Mouse (Mus musculus) kidney, embryonic 14.5 days (tissue): ENCODE data around the gene Tnfsf13. TPM values are rescaled to one million over a fixed set of nuclear protein-coding genes. Genes with fewer than 3 reads are reported as not detected.
A peak's percentile ranks its signal among the peaks of the same experiment; 100 is the strongest.

Experiments
- ATAC-seq: fragments of 200-750 bp; cut with Nextera tagmentation; 2 replicates; pipeline ENCODE4 v1.8.0; 2017; ENCODE audit warnings: moderate number of reproducible peaks, mild to moderate bottlenecking, moderate TSS enrichment, moderate library complexity; ENCODE audit not compliant: low FRiP score, low TSS enrichment
- H3K27ac ChIP-seq: fragments of 300-500 bp; sonication (generic); 2 replicates; pipeline ENCODE4 v1.5.1; 2014; ENCODE audit warnings: low read depth, mild to moderate bottlenecking, low read length, moderate library complexity, mixed read lengths
- H3K27me3 ChIP-seq: fragments of 300-500 bp; sonication (generic); 2 replicates; pipeline ENCODE4 v1.6.1; 2014; ENCODE audit warnings: mild to moderate bottlenecking, low read length; ENCODE audit not compliant: control insufficient read depth, insufficient read depth
- H3K36me3 ChIP-seq: fragments of 300-500 bp; sonication (generic); 2 replicates; pipeline ENCODE4 v1.6.1; 2014; ENCODE audit warnings: low read length, mixed read lengths; ENCODE audit not compliant: control insufficient read depth, insufficient read depth
- H3K4me1 ChIP-seq: fragments of 300-500 bp; sonication (generic); 2 replicates; pipeline ENCODE4 v1.6.1; 2014; ENCODE audit warnings: low read length, mixed read lengths; ENCODE audit not compliant: control insufficient read depth, insufficient read depth
- H3K4me2 ChIP-seq: fragments of 300-500 bp; sonication (generic); replicated peaks from 2 replicates; pipeline ENCODE4 v1.6.1; 2014; ENCODE audit warnings: low read depth, mild to moderate bottlenecking, low read length
- H3K4me3 ChIP-seq: fragments of 300-500 bp; sonication (generic); 2 replicates; pipeline ENCODE4 v1.5.1; 2014; ENCODE audit warnings: mild to moderate bottlenecking, low read length
- H3K9ac ChIP-seq: fragments of 300-500 bp; sonication (generic); 2 replicates; pipeline ENCODE4 v1.6.1; 2014; ENCODE audit warnings: low read depth, mild to moderate bottlenecking, low read length, moderate library complexity
- H3K9me3 ChIP-seq: fragments of 300-500 bp; sonication (generic); 2 replicates; pipeline ENCODE4 v1.6.1; 2016; ENCODE audit warnings: low read length; ENCODE audit not compliant: control insufficient read depth
- WGBS: fragments of 180-500 bp; shearing (Covaris S2); extraction: QIAGEN DNeasy Blood & Tissue Kit; methylation state at CpG from one replicate; pipeline ENCODE4 v1.1.7; 2014; 5-methylcytosine and 5-hydroxymethylcytosine counted together
- polyA plus RNA-seq: library from polyadenylated mRNA; unstranded; fragments of >200 nt; fragmentation: Nextera tagmentation; extraction: Ambion mirVana; gene quantifications from 2 replicates; pipeline ENCODE4 v1.2.1, GENCODE M21; 2014

The Tnfsf13 gene
- polyA plus RNA-seq, 1 experiment from 2014 or later = 0.34 TPM

DNA sequence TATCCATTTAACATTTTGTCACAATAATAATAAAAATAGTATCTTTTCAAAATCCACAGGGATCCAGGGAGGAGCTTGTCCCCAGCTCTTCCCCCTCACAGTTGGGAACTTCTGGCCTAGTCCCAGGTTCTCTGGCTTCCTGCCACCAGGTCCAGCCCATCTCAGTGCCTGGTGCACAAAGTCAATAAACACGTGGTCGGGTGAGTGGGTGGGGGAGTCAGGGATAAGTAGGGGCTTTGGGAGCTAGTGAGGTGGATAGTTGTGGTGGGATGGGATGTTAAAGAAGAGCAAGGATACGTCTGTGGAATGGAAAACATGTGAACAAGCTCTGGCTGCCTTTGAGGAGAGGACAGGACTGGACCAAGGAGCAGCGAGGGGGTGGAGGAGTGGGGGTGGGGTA, 793 bp upstream of the Tnfsf13 start:
- 17% methylated on average over 4 of the region's 4 CpGs for whole genome bisulfite sequencing
- no peak overlapping the region for H3K4me3 ChIP-seq
- no peaks in the 10 kb centered on the region for H3K27me3 ChIP-seq
- peaks cover 23% of the 10 kb centered on the region; the same call in 1 of the 2 replicates for H3K4me1 ChIP-seq
- no peak overlapping the region for H3K4me2 ChIP-seq
- no peak overlapping the region for H3K9ac ChIP-seq
- 0 out of 2 replicates have a peak overlapping the region, but pooled peaks have one; percentile 19 for H3K27ac ChIP-seq
- ATAC-seq = no peak
- no peaks in the 10 kb centered on the region for H3K36me3 ChIP-seq
- H3K9me3 ChIP-seq = no peaks in the 10 kb centered on the region

DNA sequence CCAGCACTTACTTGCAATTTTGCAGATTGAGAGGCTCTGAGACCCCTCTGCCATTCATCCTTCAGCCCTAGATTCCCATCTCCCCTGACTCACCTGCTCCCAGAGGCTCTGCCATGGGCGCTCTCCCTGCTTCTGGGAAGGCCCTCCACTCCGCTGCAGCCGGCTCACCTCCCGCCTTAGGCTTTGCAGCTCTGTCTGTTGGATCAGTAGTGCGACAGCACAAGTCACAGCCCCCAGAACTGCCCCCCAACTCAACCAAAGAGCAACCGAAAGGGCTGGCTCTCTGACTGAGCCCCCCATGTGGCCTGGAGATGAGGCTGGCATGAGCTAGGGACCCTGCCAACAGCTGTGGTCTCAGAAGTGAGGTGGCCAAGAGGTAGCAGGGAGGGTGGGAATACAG, 648 bp downstream of the Tnfsf13 start:
- Histone ChIP-seq H3K9me3 (no peaks in the 10 kb centered on the region), H3K4me3 (no peak overlapping the region), H3K27me3 (no peaks in the 10 kb centered on the region), H3K4me2 (no peak overlapping the region), H3K9ac (no peak overlapping the region), H3K4me1 (peaks cover 28% of the 10 kb centered on the region; the same call in 1 of the 2 replicates), H3K36me3 (peaks cover 5% of the 10 kb centered on the region; the same call in 1 of the 2 replicates), H3K27ac (no peak overlapping the region)
- no peak for ATAC-seq
- 86% methylated on average over 6 of the region's 6 CpGs for WGBS

DNA sequence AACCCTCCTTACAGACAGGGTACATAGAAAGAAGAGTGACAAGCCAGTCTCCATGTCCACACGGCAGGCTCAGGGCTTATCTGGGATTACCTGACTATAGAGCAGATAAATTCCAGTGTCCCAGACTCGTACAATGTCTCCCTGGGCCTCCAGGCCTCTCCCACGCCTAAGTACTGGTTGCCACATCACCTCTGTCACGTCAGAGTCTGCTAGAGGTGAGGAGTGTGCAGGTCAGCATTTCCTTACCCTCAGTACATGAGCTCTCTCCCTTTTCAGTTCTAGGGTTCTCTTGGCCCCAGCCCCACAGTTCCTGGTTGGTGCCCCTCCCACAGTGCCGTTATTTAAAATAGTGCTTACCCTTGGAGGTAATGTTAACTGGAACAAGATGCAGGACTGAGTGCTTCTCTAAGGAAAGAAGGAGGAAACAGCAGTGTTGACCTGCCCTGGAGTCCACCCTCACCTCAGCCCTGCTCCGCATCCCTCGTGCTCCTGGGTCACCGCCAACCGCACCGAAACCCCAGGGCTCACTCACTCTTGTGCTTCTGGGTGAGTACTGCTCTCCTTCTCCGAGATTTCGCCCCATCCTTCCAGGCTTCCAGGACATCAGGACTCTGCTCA, 1.3 kb downstream of the Tnfsf13 start:
- Histone ChIP-seq H3K4me3 (no peak overlapping the region), H3K4me2 (no peak overlapping the region), H3K27ac (no peak overlapping the region), H3K9me3 (no peaks in the 10 kb centered on the region), H3K36me3 (peaks cover 12% of the 10 kb centered on the region; the same call in 1 of the 2 replicates), H3K4me1 (peaks cover 29% of the 10 kb centered on the region; the same call in 1 of the 2 replicates), H3K9ac (no peak overlapping the region), H3K27me3 (no peaks in the 10 kb centered on the region)
- WGBS = 83% methylated on average over 12 of the region's 12 CpGs
- no peak for ATAC-seq

DNA sequence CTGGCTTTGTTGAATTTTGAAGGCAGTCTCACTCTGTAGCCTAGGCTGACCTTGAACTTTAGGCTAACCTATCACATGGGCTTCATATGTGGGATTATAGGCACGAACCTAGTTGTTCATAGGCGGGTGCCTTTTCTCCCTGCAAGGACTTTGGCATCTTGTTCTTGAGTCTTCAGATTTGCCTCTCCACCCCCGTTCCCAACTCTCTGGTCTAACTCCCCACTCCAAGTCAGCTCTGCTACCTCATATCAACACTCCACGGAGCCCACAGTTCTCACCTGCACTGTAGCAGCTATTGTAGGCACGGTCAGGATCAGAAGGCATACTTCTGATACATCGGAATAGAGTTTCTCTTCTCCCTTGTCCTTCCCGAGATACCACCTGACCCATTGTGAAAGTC, 2.0 kb downstream of the Tnfsf13 start:
- 82% methylated on average over 7 of the region's 7 CpGs for WGBS
- H3K36me3 ChIP-seq = peaks cover 17% of the 10 kb centered on the region; the same call in 1 of the 2 replicates
- H3K4me1 ChIP-seq = peaks cover 29% of the 10 kb centered on the region; the same call in 1 of the 2 replicates
- no peaks in the 10 kb centered on the region for H3K27me3 ChIP-seq
- no peak for ATAC-seq
- H3K4me3 ChIP-seq = no peak overlapping the region
- H3K9me3 ChIP-seq = no peaks in the 10 kb centered on the region
- H3K27ac ChIP-seq = peak overlapping the region; percentile 17; the same call in 1 of the 2 replicates
- H3K9ac ChIP-seq = peak overlapping the region; percentile 40; the same call in 1 of the 2 replicates
- no peak overlapping the region for H3K4me2 ChIP-seq

DNA sequence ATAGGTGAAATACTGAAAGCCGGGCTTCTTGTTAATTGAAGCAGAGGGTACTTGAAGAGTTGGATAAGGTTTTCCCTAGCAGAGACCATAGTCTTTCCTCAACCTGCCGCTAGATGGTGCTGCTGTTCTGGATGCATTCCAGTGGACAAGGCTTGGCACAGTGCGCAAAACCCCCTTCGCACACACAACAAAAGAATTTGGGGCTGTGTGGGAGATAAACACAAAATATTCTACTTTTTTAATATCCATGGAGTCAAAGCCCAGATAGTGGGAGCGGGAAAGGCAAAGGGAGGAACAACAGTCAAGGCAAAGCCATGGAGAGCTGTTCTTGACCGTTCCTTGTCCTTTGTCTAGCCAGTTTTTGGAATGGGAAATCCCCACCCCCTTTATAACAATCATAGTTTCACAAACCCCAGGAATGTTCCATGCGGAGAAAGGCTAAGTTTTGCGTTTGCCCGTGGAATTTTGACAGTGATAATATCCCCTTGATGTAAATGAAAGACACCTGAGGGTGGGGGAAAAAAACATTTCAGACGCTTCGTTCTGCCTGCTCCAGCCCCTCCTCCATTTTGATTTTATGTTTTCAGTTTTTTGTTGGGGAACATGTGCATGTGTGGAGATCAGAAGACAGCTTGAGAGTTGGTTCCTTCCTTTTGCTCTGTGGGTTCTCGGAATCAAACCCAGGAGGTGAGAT, 2.6 kb downstream of the Tnfsf13 start:
- Histone ChIP-seq H3K9ac (peak overlapping the region; percentile 40; the same call in 1 of the 2 replicates), H3K36me3 (peaks cover 23% of the 10 kb centered on the region), H3K27me3 (no peaks in the 10 kb centered on the region), H3K4me3 (peak overlapping the region; percentile 83), H3K4me2 (peak overlapping the region; percentile 72), H3K4me1 (peaks cover 29% of the 10 kb centered on the region; the same call in 1 of the 2 replicates), H3K27ac (peak overlapping the region; percentile 17; the same call in 1 of the 2 replicates), H3K9me3 (no peaks in the 10 kb centered on the region)
- WGBS = 27% methylated on average over 12 of the region's 12 CpGs
- peak; percentile 29; the same call in 1 of the 2 replicates for ATAC-seq

DNA sequence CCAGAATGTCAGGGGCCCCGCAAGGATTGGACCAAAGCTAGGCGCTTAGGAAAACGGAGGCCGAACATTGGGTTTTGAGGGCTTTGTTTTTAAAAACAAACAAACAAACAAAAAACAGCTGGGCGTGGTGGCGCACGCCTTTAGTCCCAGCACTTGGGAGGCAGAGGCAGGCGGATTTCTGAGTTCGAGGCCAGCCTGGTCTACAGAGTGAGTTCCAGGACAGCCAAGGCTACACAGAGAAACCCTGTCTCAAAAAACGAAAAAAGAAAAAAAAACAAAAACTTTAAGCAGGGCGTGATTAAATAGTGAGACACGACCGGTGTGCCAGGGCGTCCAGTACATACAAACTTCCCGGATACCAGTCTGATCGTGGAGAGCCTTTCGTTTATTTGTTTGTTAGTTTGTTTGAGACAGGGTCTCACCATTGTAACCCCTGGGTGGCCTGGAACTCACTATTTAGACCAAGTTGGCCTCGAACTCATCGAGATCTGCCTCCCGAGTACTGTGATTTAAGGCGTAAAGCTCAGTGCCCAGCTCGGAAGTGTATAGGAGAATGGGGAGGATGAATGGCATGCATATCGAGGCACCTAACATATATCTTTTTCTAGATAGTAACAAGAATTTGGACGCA, 3.3 kb downstream of the Tnfsf13 start:
- H3K9me3 ChIP-seq = no peaks in the 10 kb centered on the region
- H3K9ac ChIP-seq = peak overlapping the region; percentile 84
- peaks cover 29% of the 10 kb centered on the region; the same call in 1 of the 2 replicates for H3K4me1 ChIP-seq
- no peak for ATAC-seq
- H3K27ac ChIP-seq = peak overlapping the region; percentile 74; the same call in 1 of the 2 replicates
- peak overlapping the region; percentile 72 for H3K4me2 ChIP-seq
- WGBS = 22% methylated on average over 24 of the region's 24 CpGs
- no peaks in the 10 kb centered on the region for H3K27me3 ChIP-seq
- peaks cover 30% of the 10 kb centered on the region for H3K36me3 ChIP-seq
- peak overlapping the region; percentile 83 for H3K4me3 ChIP-seq

DNA sequence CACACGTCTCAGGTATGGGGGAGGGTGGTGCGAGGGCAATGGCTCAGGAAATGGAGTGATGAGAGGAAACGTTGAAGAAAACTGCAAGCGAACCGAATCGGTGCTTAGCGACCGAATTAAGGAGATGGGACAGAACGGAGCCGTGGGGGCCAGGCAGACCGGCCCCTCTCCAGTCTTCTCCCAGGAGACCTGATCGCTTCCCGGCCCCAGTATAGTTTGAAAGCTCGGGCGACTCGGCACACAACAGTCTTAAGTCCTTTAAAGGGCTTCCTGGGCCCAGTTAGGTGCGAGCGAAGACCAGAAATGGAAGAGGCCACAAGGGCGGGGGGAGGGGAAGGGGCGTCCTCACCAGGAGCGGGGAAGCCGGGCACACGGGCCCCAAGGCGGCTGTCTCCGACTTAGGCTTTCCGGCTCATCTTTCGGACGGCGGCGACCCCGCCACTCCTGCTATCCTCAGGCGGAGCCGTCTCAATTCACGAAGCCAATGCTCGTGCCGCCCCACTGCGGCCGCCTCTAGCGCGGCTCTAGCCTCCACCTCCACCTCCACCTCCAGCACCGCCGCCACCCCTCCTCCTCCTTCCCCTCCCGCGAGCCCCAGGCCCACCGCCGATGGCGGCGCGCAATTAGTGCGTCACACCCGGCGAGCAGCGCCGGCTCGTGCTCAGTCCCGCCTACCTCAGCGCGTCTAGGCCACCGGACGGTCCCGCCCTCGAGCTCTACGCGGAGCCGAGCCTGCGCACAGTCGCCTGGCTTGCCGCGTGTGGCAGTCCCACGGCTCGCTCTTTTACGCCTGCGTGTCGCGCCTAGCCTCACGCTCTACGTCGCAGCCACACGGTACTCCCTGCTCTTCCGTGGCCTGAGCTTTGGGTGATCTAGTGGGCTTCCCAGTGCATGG, 4.0 kb downstream of the Tnfsf13 start, which contains the start of gene Senp3:
Gene Senp3, minus strand, starts transcription at position 771 of the 895 bp plus-strand sequence.
- H3K36me3 ChIP-seq = peaks cover 37% of the 10 kb centered on the region
- H3K27me3 ChIP-seq = no peaks in the 10 kb centered on the region
- H3K4me1 ChIP-seq = peaks cover 23% of the 10 kb centered on the region; the same call in 1 of the 2 replicates
- H3K9me3 ChIP-seq = no peaks in the 10 kb centered on the region
- H3K9ac ChIP-seq = peak within 1 kb of the TSS; percentile 84
- WGBS = under 1% methylated on average over 79 of the region's 80 CpGs
- ATAC-seq = peak; percentile 97
- peak within 1 kb of the TSS; percentile 74; the same call in 1 of the 2 replicates for H3K27ac ChIP-seq
- H3K4me3 ChIP-seq = peak within 1 kb of the TSS; percentile 83
- H3K4me2 ChIP-seq = peak within 1 kb of the TSS; percentile 72
